Mouse (Mus musculus): Measurements from ENCODE around the gene Tnfrsf22. TPM values are rescaled to one million over a fixed set of nuclear protein-coding genes. Genes with fewer than 3 reads are reported as not detected.
A peak's percentile ranks its signal among the peaks of the same experiment; 100 is the strongest.
"Not testable (repeated sequence)": the region's sequence is repeated elsewhere in the genome, so short reads cannot be mapped to it uniquely, and the experiment has no call there.

Gene Tnfrsf22
- polyA plus RNA-seq, 1 experiment from 2014 or later = 5.5 TPM

DNA sequence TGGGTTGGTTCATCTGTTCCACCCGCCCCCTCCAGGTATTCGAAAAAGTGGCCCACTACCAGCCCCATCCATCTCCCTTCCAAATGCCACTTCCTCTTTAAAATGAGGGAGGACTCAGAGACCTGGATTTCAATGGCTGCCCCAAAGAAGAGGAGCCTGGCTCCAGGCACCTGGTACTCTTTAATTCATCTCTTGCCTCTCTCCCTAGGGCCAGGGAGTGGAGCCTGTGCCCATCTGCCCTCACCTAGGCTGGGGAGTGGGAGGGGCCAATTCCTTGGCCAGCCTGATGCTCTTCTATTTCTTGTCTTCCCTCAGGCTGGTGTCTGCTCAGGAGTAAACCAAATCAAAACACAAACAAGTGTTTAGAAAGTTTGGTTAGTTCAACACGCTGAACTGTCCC lies 37.2 kb upstream of the Tnfrsf22 start:
- not testable (repeated sequence) for H3K9me3 ChIP-seq (ENCODE audit: control insufficient read depth, low read length); ATAC-seq (ENCODE audit: low FRiP score, low TSS enrichment); H3K27me3 ChIP-seq (ENCODE audit: control insufficient read depth, insufficient read depth, low read length); H3K27ac ChIP-seq (replicated peaks; ENCODE audit: low read depth, low read length); H3K4me1 ChIP-seq (ENCODE audit: control insufficient read depth, insufficient read depth, low read length); DNase-seq; H3K4me2 ChIP-seq (ENCODE audit: low read length); H3K4me3 ChIP-seq (replicated peaks; ENCODE audit: low read depth, low read length); H3K9ac ChIP-seq (replicated peaks; ENCODE audit: low read length)
- peaks cover 39% of the 10 kb centered on the region for H3K36me3 ChIP-seq (ENCODE audit: control insufficient read depth, insufficient read depth, low read length)
- 91% methylated on average over 3 of the region's 3 CpGs for WGBS

DNA sequence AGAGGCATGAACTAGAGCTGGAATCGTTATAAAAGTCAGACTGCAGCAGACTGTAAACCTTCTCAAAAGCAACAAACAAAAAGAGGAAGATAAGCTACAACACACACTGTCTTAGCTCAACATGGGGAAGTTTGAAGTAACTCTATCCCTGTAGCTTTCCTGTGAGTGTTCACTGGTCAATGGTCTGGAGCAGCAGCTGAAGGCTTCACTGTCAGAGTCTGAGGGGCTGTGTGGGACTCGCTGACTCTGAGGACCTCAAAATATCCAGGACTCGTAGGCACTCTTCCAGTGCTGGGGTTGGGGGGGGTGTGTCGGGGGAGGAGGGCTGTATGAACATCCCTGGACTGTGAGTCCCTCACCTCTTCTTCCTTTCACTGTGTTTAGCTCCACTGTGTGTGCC lies 36.7 kb upstream of the Tnfrsf22 start:
- H3K36me3 ChIP-seq (ENCODE audit: control insufficient read depth, insufficient read depth, low read length) = peaks cover 34% of the 10 kb centered on the region
- not testable (repeated sequence) for ATAC-seq (ENCODE audit: low FRiP score, low TSS enrichment); H3K27ac ChIP-seq (replicated peaks; ENCODE audit: low read depth, low read length); DNase-seq; H3K9me3 ChIP-seq (ENCODE audit: control insufficient read depth, low read length); H3K27me3 ChIP-seq (ENCODE audit: control insufficient read depth, insufficient read depth, low read length); H3K9ac ChIP-seq (replicated peaks; ENCODE audit: low read length); H3K4me1 ChIP-seq (ENCODE audit: control insufficient read depth, insufficient read depth, low read length); H3K4me2 ChIP-seq (ENCODE audit: low read length); H3K4me3 ChIP-seq (replicated peaks; ENCODE audit: low read depth, low read length)
- 65% methylated on average over 4 of the region's 4 CpGs for WGBS

DNA sequence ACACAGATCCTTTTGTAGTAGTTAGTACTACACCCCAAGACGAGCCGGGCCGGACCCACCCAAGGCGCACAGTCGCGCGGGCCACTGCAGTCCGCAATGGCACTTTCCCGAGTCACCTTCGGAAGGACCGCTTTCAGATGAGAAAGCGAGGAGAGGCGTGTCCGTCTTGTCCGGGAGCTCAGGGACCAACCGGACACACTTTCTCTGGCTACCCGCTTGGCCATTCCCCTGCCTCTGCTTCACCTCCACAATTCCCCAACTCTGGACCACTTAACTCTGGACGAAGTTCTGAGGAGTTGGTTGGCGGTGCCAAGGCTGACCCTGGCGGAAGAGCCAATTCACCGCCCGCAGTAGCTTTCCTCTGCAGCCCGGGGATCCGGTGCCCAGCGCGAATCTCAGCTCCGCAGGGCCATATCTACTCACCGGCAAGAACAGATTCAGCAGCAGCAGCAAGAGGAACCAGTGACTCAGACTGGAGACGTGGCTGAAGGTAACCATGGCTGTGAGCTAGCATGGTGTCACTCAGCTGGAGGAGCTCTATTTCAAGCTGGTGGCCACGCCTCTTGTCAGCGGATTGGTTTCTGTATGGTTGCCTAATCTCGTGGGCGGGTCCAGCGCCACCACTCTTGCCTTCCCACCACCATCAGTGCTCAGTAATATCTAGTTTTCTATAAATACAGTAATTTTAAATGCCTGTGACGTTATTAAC lies 36.1 kb upstream of the Tnfrsf22 start, which contains the start of gene Tnfrsf23:
Gene Tnfrsf23 (minus strand): TSS at position 514 of the 709 bp plus-strand sequence.
- no peaks in the 10 kb centered on the region for H3K27me3 ChIP-seq (ENCODE audit: control insufficient read depth, insufficient read depth, low read length)
- WGBS = 3% methylated on average over 35 of the region's 35 CpGs
- peak within 1 kb of the TSS; percentile 64 for H3K4me2 ChIP-seq (ENCODE audit: low read length)
- no peaks in the 10 kb centered on the region for H3K9me3 ChIP-seq (ENCODE audit: control insufficient read depth, low read length)
- H3K36me3 ChIP-seq (ENCODE audit: control insufficient read depth, insufficient read depth, low read length) = peaks cover 27% of the 10 kb centered on the region
- ATAC-seq (ENCODE audit: low FRiP score, low TSS enrichment) = no peak
- DNase-seq = peak; percentile 79
- H3K27ac ChIP-seq (replicated peaks; ENCODE audit: low read depth, low read length) = no peak within 1 kb of the TSS
- peak within 1 kb of the TSS; percentile 29 for H3K4me3 ChIP-seq (replicated peaks; ENCODE audit: low read depth, low read length)
- H3K9ac ChIP-seq (replicated peaks; ENCODE audit: low read length) = no peak within 1 kb of the TSS
- 0 out of 2 replicates have a peak, but pooled peaks cover 3% of the 10 kb centered on the region for H3K4me1 ChIP-seq (ENCODE audit: control insufficient read depth, insufficient read depth, low read length)

DNA sequence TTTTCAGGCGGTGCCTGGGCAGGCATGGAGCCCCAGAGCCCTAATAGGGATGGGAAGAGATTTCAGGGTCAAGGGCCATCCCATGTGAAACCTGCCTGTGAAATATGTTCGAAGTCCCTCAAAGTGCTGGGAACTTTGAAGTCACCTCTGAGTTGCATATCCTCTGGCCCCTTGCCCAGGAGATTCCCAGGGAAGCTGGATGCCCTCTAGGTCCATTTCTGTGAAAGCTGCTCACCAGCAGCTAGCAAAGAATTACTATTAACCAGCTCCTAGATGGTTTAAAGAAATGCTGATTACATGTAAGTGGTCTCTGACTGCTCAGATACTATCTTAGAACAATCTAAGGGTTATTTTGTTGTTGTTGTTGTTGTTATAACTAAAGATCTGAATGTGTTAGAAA lies 35.1 kb upstream of the Tnfrsf22 start:
- DNase-seq; H3K9ac ChIP-seq (replicated peaks; ENCODE audit: low read length); ATAC-seq (ENCODE audit: low FRiP score, low TSS enrichment); H3K4me3 ChIP-seq (replicated peaks; ENCODE audit: low read depth, low read length); H3K27me3 ChIP-seq (ENCODE audit: control insufficient read depth, insufficient read depth, low read length); H3K4me2 ChIP-seq (ENCODE audit: low read length); H3K9me3 ChIP-seq (ENCODE audit: control insufficient read depth, low read length); H3K27ac ChIP-seq (replicated peaks; ENCODE audit: low read depth, low read length); H3K4me1 ChIP-seq (ENCODE audit: control insufficient read depth, insufficient read depth, low read length): not testable (repeated sequence)
- H3K36me3 ChIP-seq (ENCODE audit: control insufficient read depth, insufficient read depth, low read length) = peaks cover 18% of the 10 kb centered on the region
- 91% methylated on average over 1 of the region's 2 CpGs for WGBS

DNA sequence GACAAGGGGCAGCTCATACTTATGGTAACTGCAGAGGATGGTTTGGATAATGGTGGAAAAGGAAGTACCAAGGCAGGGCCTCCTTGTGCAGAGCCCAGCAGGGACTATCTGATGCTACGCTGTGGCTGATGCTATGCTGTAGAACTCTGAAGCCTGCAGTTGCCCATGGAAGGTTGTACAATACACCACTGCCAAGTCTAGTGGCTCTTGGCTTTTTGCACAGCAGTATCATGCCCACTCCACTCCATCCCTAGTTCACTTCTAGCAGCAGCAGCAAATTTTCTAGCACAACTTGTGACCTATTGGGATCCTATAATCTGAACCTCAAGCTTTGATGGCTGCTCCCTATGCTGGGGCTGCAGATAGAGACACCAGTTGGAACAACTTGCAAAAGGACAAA lies 32.1 kb upstream of the Tnfrsf22 start:
- WGBS = 73% methylated on average over 1 of the region's 1 CpGs
- Histone ChIP-seq H3K36me3 (ENCODE audit: control insufficient read depth, insufficient read depth, low read length) (no peaks in the 10 kb centered on the region), H3K9ac (replicated peaks; ENCODE audit: low read length) (no peak overlapping the region), H3K27me3 (ENCODE audit: control insufficient read depth, insufficient read depth, low read length) (no peaks in the 10 kb centered on the region), H3K4me3 (replicated peaks; ENCODE audit: low read depth, low read length) (no peak overlapping the region), H3K4me1 (ENCODE audit: control insufficient read depth, insufficient read depth, low read length) (0 out of 2 replicates have a peak, but pooled peaks cover 3% of the 10 kb centered on the region), H3K9me3 (ENCODE audit: control insufficient read depth, low read length) (no peaks in the 10 kb centered on the region), H3K4me2 (ENCODE audit: low read length) (no peak overlapping the region), H3K27ac (replicated peaks; ENCODE audit: low read depth, low read length) (no peak overlapping the region)
- no peak for DNase-seq
- no peak for ATAC-seq (ENCODE audit: low FRiP score, low TSS enrichment)

DNA sequence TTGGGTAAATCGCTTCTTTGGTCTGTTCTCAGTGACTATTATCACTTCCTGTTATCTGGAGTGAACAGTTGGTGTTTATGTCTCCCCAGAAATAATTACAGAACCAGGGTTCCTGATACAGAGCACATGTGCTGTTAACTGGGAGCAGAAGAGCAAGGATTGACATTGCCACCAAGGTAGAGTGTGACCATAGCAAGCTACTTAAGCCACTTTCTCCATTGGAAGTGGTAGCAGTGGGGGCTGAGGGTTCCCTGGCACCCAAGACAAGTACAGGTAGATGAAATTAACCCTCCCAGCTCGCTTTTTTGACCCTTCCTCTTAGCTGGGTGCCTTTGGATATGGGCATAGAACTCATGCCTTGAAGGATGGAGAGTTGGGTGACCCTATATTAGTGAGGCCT lies 31.4 kb upstream of the Tnfrsf22 start:
- 50% methylated on average over 2 of the region's 2 CpGs for WGBS
- H3K9ac ChIP-seq (replicated peaks; ENCODE audit: low read length); H3K4me1 ChIP-seq (ENCODE audit: control insufficient read depth, insufficient read depth, low read length); H3K27ac ChIP-seq (replicated peaks; ENCODE audit: low read depth, low read length); ATAC-seq (ENCODE audit: low FRiP score, low TSS enrichment); H3K4me2 ChIP-seq (ENCODE audit: low read length); H3K9me3 ChIP-seq (ENCODE audit: control insufficient read depth, low read length); DNase-seq; H3K4me3 ChIP-seq (replicated peaks; ENCODE audit: low read depth, low read length); H3K36me3 ChIP-seq (ENCODE audit: control insufficient read depth, insufficient read depth, low read length); H3K27me3 ChIP-seq (ENCODE audit: control insufficient read depth, insufficient read depth, low read length): not testable (repeated sequence)

DNA sequence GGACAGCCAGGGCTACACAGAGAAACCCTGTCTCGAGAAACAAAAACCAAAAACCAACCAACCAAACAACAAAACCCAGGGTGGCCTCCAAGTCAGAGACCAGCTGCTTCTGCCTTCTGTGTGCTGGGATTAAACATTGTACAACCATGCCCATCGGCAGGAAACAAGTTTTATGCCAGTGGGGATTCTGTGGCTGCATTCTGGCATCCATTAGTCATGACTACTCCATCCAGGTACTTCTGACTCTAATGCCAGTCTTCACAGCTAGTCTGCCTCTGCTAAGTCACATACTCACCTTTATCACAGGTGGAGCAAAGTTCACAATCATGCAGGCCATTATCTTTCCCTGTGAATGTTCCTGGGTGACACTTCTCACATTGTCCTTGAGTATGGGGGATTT lies 30.2 kb upstream of the Tnfrsf22 start:
- H3K4me1 ChIP-seq (ENCODE audit: control insufficient read depth, insufficient read depth, low read length); H3K27ac ChIP-seq (replicated peaks; ENCODE audit: low read depth, low read length); DNase-seq; H3K4me3 ChIP-seq (replicated peaks; ENCODE audit: low read depth, low read length); H3K9ac ChIP-seq (replicated peaks; ENCODE audit: low read length); ATAC-seq (ENCODE audit: low FRiP score, low TSS enrichment); H3K36me3 ChIP-seq (ENCODE audit: control insufficient read depth, insufficient read depth, low read length); H3K27me3 ChIP-seq (ENCODE audit: control insufficient read depth, insufficient read depth, low read length); H3K9me3 ChIP-seq (ENCODE audit: control insufficient read depth, low read length); H3K4me2 ChIP-seq (ENCODE audit: low read length): not testable (repeated sequence)
- 82% methylated on average over 2 of the region's 2 CpGs for WGBS

DNA sequence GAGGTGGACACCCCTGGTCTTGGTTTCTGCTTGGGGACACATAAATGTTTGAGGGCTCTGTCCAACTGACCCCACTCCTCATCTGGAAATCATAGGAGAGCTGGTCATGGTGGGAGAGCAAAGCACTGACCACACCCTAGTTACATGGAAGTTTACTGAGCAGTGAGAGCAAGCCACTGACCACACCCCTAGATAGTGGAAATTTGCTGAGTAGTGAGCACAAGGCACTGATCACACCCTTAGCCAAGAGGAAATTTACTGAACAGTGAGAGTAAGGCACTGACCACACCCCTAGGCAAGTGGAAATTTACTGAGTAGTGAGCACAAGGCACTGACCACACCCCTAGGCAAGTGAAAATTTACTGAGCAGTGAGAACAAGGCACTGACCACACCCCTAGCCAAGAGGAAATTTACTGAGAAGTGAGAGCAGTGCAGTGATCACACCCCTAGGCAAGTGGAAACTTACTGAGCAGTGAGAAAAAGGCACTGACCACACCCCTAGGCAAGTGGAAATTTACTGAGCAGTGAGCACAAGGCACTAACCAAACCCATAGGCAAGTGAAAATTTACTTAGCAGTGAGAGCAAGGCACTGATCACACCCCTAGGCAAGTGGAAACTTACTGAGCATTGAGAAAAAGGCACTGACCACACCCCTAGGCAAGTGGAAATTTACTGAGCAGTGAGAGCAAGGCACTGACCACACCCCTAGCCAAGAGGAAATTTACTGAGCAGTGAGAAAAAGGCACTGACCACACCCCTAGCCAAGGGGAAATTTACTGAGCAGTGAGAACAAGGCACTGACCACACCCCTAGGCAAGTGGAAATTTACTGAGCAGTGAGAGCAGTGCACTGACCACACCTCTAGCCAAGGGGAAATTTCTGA lies 17.2 kb upstream of the Tnfrsf22 start:
- H3K36me3 ChIP-seq (ENCODE audit: control insufficient read depth, insufficient read depth, low read length) = no peaks in the 10 kb centered on the region
- H3K27ac ChIP-seq (replicated peaks; ENCODE audit: low read depth, low read length) = no peak overlapping the region
- H3K27me3 ChIP-seq (ENCODE audit: control insufficient read depth, insufficient read depth, low read length) = no peaks in the 10 kb centered on the region
- H3K9ac ChIP-seq (replicated peaks; ENCODE audit: low read length) = no peak overlapping the region
- H3K4me3 ChIP-seq (replicated peaks; ENCODE audit: low read depth, low read length) = no peak overlapping the region
- ATAC-seq (ENCODE audit: low FRiP score, low TSS enrichment) (no peak), DNase-seq (no peak)
- no peak overlapping the region for H3K4me2 ChIP-seq (ENCODE audit: low read length)
- H3K9me3 ChIP-seq (ENCODE audit: control insufficient read depth, low read length) = no peaks in the 10 kb centered on the region
- no peaks in the 10 kb centered on the region for H3K4me1 ChIP-seq (ENCODE audit: control insufficient read depth, insufficient read depth, low read length)
